Mouse (Mus musculus): ENCODE results near the gene Ifit3. TPM values are rescaled to one million over a fixed set of nuclear protein-coding genes. Genes with fewer than 3 reads are reported as not detected.
"Not testable (repeated sequence)": the region's sequence is repeated elsewhere in the genome, so short reads cannot be mapped to it uniquely, and the experiment has no call there.

Gene Ifit3
- polyA plus RNA-seq, 1 experiment from 2014 or later: 0.31 TPM

GRCm38 (mm10) chr19:34566178-34566784, 17.1 kb upstream of the Ifit3 start:
- no peaks in the 10 kb centered on the region for H3K9me3 ChIP-seq (replicated peaks)
- no peaks in the 10 kb centered on the region for H3K27me3 ChIP-seq
- H3K9ac ChIP-seq: no peak overlapping the region
- no peaks in the 10 kb centered on the region for H3K36me3 ChIP-seq
- H3K27ac ChIP-seq: no peak overlapping the region
- H3K4me2 ChIP-seq (replicated peaks): no peak overlapping the region
- no peak for ATAC-seq (ENCODE audit: low FRiP score)
- H3K4me3 ChIP-seq: no peak overlapping the region
- H3K4me1 ChIP-seq: 0 out of 2 replicates have a peak, but pooled peaks cover 2% of the 10 kb centered on the region
- WGBS: 80% methylated on average over 1 of the region's 1 CpGs

GRCm38 (mm10) chr19:34568988-34569895, 14.1 kb upstream of the Ifit3 start:
- no peak for ATAC-seq (ENCODE audit: low FRiP score)
- Histone ChIP-seq H3K27me3 (no peaks in the 10 kb centered on the region), H3K4me1 (0 out of 2 replicates have a peak, but pooled peaks cover 2% of the 10 kb centered on the region), H3K36me3 (no peaks in the 10 kb centered on the region), H3K4me2 (replicated peaks) (no peak overlapping the region), H3K9ac (no peak overlapping the region), H3K27ac (no peak overlapping the region), H3K4me3 (no peak overlapping the region), H3K9me3 (replicated peaks) (no peaks in the 10 kb centered on the region)
- 77% methylated on average over 7 of the region's 7 CpGs for WGBS

- H3K9me3 ChIP-seq (replicated peaks): no peaks in the 10 kb centered on the region
- no peaks in the 10 kb centered on the region for H3K27me3 ChIP-seq
- 0 out of 2 replicates have a peak, but pooled peaks cover 2% of the 10 kb centered on the region for H3K4me1 ChIP-seq
- no peak overlapping the region for H3K9ac ChIP-seq
- H3K4me2 ChIP-seq (replicated peaks): no peak overlapping the region
- 73% methylated on average over 4 of the region's 4 CpGs for WGBS
- H3K36me3 ChIP-seq: no peaks in the 10 kb centered on the region
- no peak overlapping the region for H3K4me3 ChIP-seq
- no peak for ATAC-seq (ENCODE audit: low FRiP score)
- H3K27ac ChIP-seq: no peak overlapping the region
These were observed 13.3 kb upstream of the Ifit3 start for GRCm38 (mm10) chr19:34569896-34570476.

- Histone ChIP-seq H3K36me3 (no peaks in the 10 kb centered on the region), H3K4me1 (0 out of 2 replicates have a peak, but pooled peaks cover 2% of the 10 kb centered on the region), H3K4me3 (no peak overlapping the region), H3K9me3 (replicated peaks) (no peaks in the 10 kb centered on the region), H3K9ac (no peak overlapping the region), H3K27me3 (no peaks in the 10 kb centered on the region), H3K4me2 (replicated peaks) (no peak overlapping the region), H3K27ac (no peak overlapping the region)
- ATAC-seq (ENCODE audit: low FRiP score): no peak
- WGBS: 75% methylated on average over 1 of the region's 1 CpGs
These were observed 12.3 kb upstream of the Ifit3 start for GRCm38 (mm10) chr19:34571080-34571479.

- Histone ChIP-seq H3K27me3 (no peaks in the 10 kb centered on the region), H3K4me1 (0 out of 2 replicates have a peak, but pooled peaks cover 2% of the 10 kb centered on the region), H3K4me3 (no peak overlapping the region), H3K4me2 (replicated peaks) (no peak overlapping the region), H3K9ac (no peak overlapping the region), H3K36me3 (no peaks in the 10 kb centered on the region), H3K9me3 (replicated peaks) (no peaks in the 10 kb centered on the region), H3K27ac (no peak overlapping the region)
- ATAC-seq (ENCODE audit: low FRiP score): no peak
- 93% methylated on average over 5 of the region's 5 CpGs for WGBS
These were observed 9.7 kb upstream of the Ifit3 start for GRCm38 (mm10) chr19:34573650-34574049.

- H3K9me3 ChIP-seq (replicated peaks): no peaks in the 10 kb centered on the region
- no peaks in the 10 kb centered on the region for H3K36me3 ChIP-seq
- no peak overlapping the region for H3K4me3 ChIP-seq
- no peak for ATAC-seq (ENCODE audit: low FRiP score)
- H3K4me2 ChIP-seq (replicated peaks): no peak overlapping the region
- WGBS: 66% methylated on average over 1 of the region's 1 CpGs
- no peak overlapping the region for H3K27ac ChIP-seq
- no peaks in the 10 kb centered on the region for H3K27me3 ChIP-seq
- H3K4me1 ChIP-seq: no peaks in the 10 kb centered on the region
- no peak overlapping the region for H3K9ac ChIP-seq
These were observed 6.2 kb upstream of the Ifit3 start for GRCm38 (mm10) chr19:34577121-34577520.

- not testable (repeated sequence) for H3K9ac ChIP-seq; ATAC-seq (ENCODE audit: low FRiP score)
These were observed 635 bp upstream of the Ifit3 start for GRCm38 (mm10) chr19:34582696-34583095.

GRCm38 (mm10) chr19:34585740-34586458, 2.6 kb downstream of the Ifit3 start:
- H3K27ac ChIP-seq; H3K36me3 ChIP-seq; H3K4me2 ChIP-seq (replicated peaks); H3K4me3 ChIP-seq; H3K9me3 ChIP-seq (replicated peaks); H3K27me3 ChIP-seq; H3K4me1 ChIP-seq; ATAC-seq (ENCODE audit: low FRiP score); H3K9ac ChIP-seq: not testable (repeated sequence)
- WGBS: 79% methylated on average over 5 of the region's 5 CpGs

More at GRCm38 (mm10) chr19:34582696-34583095, 635 bp upstream of the Ifit3 start:
- not testable (repeated sequence) for H3K27me3 ChIP-seq; H3K4me2 ChIP-seq (replicated peaks); H3K4me1 ChIP-seq; H3K27ac ChIP-seq; H3K36me3 ChIP-seq; H3K9me3 ChIP-seq (replicated peaks); H3K4me3 ChIP-seq
- WGBS: 84% methylated on average over 2 of the region's 2 CpGs

- 81% methylated on average over 7 of the region's 12 CpGs for WGBS
- ATAC-seq (ENCODE audit: low FRiP score); H3K36me3 ChIP-seq; H3K9ac ChIP-seq; H3K4me2 ChIP-seq (replicated peaks); H3K4me1 ChIP-seq; H3K27me3 ChIP-seq; H3K4me3 ChIP-seq; H3K27ac ChIP-seq; H3K9me3 ChIP-seq (replicated peaks): not testable (repeated sequence)
These were observed 4.8 kb downstream of the Ifit3 start for GRCm38 (mm10) chr19:34587898-34588692.

GRCm38 (mm10) chr19:34588959-34589358, 5.6 kb downstream of the Ifit3 start:
- Histone ChIP-seq H3K4me3 (no peak overlapping the region), H3K36me3 (no peaks in the 10 kb centered on the region), H3K4me2 (replicated peaks) (no peak overlapping the region), H3K27me3 (no peaks in the 10 kb centered on the region), H3K4me1 (no peaks in the 10 kb centered on the region), H3K27ac (no peak overlapping the region), H3K9me3 (replicated peaks) (no peaks in the 10 kb centered on the region), H3K9ac (no peak overlapping the region)
- ATAC-seq (ENCODE audit: low FRiP score): no peak

GRCm38 (mm10) chr19:34593456-34593855, 10.1 kb downstream of the Ifit3 start:
- Histone ChIP-seq H3K27ac (no peak overlapping the region), H3K9me3 (replicated peaks) (no peaks in the 10 kb centered on the region), H3K27me3 (no peaks in the 10 kb centered on the region), H3K4me1 (no peaks in the 10 kb centered on the region), H3K4me2 (replicated peaks) (no peak overlapping the region), H3K9ac (no peak overlapping the region), H3K4me3 (no peak overlapping the region), H3K36me3 (no peaks in the 10 kb centered on the region)
- no peak for ATAC-seq (ENCODE audit: low FRiP score)
- 91% methylated on average over 2 of the region's 2 CpGs for WGBS

All from hindbrain, embryonic 12.5 days (tissue).